Mouse (Mus musculus): Measurements from ENCODE around the gene Mthfr. TPM values are rescaled to one million over a fixed set of nuclear protein-coding genes. Genes with fewer than 3 reads are reported as not detected.

Mthfr gene
- total RNA-seq (2014; rRNA removed) (4.1 and 6.2 TPM in 2 replicates), polyA plus RNA-seq (2012; rRNA removed) (11.8 and 12.9 TPM in 2 replicates)

DNA sequence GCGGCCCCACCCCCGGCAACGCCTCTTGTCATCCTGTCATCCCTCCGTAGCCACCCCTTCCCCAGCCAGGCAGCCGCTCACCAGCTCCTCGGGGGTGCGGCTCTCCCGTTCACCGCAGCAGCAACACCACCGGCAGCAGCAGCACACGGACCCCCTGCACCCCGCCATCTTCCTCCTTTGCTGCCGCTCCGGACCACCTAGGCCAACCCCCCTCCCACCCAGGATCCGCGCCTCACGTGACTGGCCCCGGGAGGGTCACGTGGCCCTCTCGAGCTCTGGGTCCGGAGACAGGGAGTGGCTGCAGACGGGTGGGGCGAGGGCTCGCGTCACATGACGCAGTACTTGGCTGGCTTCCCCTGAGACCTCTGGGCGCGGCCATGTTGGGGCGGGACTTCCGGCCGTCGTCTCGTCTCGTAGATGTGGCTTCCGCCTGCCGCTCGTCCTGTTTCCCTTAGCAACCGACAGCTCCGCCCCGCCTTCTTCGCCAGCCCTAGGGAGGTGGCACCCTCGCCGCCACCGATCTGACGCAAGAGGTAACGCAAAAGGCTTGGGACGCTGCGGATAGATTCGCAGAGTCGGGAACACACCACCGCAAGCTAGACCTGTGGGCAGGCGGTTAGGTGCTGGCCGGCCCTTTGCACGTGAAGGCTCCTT lies at the start of gene Mthfr, which contains the start of gene Clcn6:
Gene Mthfr, plus strand, starts transcription at position 478 of the 654 bp plus-strand sequence.
Gene Clcn6, minus strand, starts transcription at position 222 of the 654 bp plus-strand sequence.
- Histone ChIP-seq H3K9ac (ENCODE audit: low read depth, low read length) (peak within 1 kb of the TSS; percentile 86), H3K27ac (replicated peaks; ENCODE audit: insufficient read depth, low read depth, low read length) (peak within 1 kb of the TSS; percentile 88), H3K27me3 (ENCODE audit: control insufficient read depth, insufficient read depth, low read length) (no peaks in the 10 kb centered on the region), H3K79me2 (ENCODE audit: control insufficient read depth, insufficient read depth, low read length) (no peaks in the 10 kb centered on the region; the same call in 1 of the 2 replicates), H3K36me3 (ENCODE audit: control insufficient read depth, insufficient read depth, low read length) (peaks cover 4% of the 10 kb centered on the region; the same call in 1 of the 2 replicates), H3K4me1 (ENCODE audit: control insufficient read depth, insufficient read depth, low read length) (peaks cover 19% of the 10 kb centered on the region), H3K4me3 (ENCODE audit: insufficient read depth, low read depth, low read length) (peak within 1 kb of the TSS; percentile 94)
- peak; percentile 94 for DNase-seq (ENCODE audit: extremely low read depth, low read depth, low spot score)
- WGBS, result under 1% methylated on average over 54 of the region's 54 CpGs
- TF ChIP-seq POLR2A (IDR thresholded peaks at IDR 0.05; ENCODE audit: extremely low read depth, insufficient read depth, low read length) (peak; percentile 71), CTCF (IDR thresholded peaks at IDR 0.05; ENCODE audit: low read depth, low read length) (no peak)

DNA sequence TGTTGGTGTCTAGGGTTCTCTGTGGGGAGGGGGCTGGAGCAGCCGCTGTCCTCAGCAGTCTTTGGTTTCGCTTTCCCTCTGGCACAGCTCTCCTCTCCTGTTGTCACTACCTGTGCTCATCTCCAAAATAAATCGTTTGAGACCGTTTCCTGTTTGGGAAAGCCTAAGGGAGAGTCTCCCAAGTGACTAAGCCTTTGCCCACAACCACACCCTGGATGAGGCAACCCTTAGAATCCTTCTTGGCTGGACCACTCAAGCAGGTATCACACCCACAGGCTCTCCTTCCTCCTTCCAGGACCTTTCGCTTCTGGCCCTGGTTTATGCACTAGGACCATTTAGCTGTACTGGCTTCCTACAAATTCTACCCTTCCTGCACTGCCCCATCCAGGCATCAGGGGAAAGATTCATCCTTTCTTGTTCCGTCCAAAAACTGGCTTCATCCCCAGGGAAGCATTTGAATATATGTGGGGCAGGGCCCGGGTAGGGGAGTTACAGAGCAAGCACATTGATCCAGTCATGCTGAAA lies 45.2 kb upstream of the Mthfr start:
- no peaks in the 10 kb centered on the region for H3K27me3 ChIP-seq (ENCODE audit: control insufficient read depth, insufficient read depth, low read length)
- 53% methylated on average over 7 of the region's 7 CpGs for WGBS

DNA sequence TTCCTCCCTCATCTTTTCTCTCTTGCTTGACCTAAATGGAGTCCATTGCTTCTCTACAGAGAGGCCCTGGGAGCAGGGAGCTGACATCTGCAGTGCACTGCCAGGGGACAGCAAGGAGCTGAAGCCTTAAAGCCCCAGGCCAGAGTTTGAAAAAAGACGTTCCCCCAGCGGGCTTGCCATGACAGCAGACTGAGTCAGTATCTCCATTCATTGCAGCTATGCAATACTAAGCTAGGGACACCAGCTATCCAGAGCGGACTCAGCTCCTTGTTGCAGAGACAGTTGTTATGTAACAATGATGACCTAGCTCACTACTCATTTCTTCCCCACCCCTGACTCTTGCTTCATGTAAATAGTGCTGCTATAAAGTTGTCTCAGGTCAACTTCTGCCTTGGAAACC lies 43.6 kb upstream of the Mthfr start:
- TF ChIP-seq CTCF (IDR thresholded peaks at IDR 0.05; ENCODE audit: low read depth, low read length), result no peak
- no peak overlapping the region for H3K4me3 ChIP-seq (ENCODE audit: insufficient read depth, low read depth, low read length)
- no peak overlapping the region for H3K27ac ChIP-seq (replicated peaks; ENCODE audit: insufficient read depth, low read depth, low read length)
- H3K4me1 ChIP-seq (ENCODE audit: control insufficient read depth, insufficient read depth, low read length), result no peaks in the 10 kb centered on the region
- H3K79me2 ChIP-seq (ENCODE audit: control insufficient read depth, insufficient read depth, low read length), result no peaks in the 10 kb centered on the region
- H3K27me3 ChIP-seq (ENCODE audit: control insufficient read depth, insufficient read depth, low read length), result no peaks in the 10 kb centered on the region
- H3K9ac ChIP-seq (ENCODE audit: low read depth, low read length), result no peak overlapping the region
- no peak for DNase-seq (ENCODE audit: extremely low read depth, low read depth, low spot score)
- H3K36me3 ChIP-seq (ENCODE audit: control insufficient read depth, insufficient read depth, low read length), result no peaks in the 10 kb centered on the region
- WGBS, result 81% methylated on average over 3 of the region's 3 CpGs

More for the DNA sequence above, 45.2 kb upstream of the Mthfr start:
- Histone ChIP-seq H3K4me1 (ENCODE audit: control insufficient read depth, insufficient read depth, low read length) (no peaks in the 10 kb centered on the region), H3K27ac (replicated peaks; ENCODE audit: insufficient read depth, low read depth, low read length) (no peak overlapping the region), H3K4me3 (ENCODE audit: insufficient read depth, low read depth, low read length) (no peak overlapping the region), H3K79me2 (ENCODE audit: control insufficient read depth, insufficient read depth, low read length) (no peaks in the 10 kb centered on the region), H3K9ac (ENCODE audit: low read depth, low read length) (no peak overlapping the region), H3K36me3 (ENCODE audit: control insufficient read depth, insufficient read depth, low read length) (no peaks in the 10 kb centered on the region)
- TF ChIP-seq CTCF (IDR thresholded peaks at IDR 0.05; ENCODE audit: low read depth, low read length) (no peak), POLR2A (IDR thresholded peaks at IDR 0.05; ENCODE audit: extremely low read depth, insufficient read depth, low read length) (no peak)
- DNase-seq (ENCODE audit: extremely low read depth, low read depth, low spot score), result no peak

DNA sequence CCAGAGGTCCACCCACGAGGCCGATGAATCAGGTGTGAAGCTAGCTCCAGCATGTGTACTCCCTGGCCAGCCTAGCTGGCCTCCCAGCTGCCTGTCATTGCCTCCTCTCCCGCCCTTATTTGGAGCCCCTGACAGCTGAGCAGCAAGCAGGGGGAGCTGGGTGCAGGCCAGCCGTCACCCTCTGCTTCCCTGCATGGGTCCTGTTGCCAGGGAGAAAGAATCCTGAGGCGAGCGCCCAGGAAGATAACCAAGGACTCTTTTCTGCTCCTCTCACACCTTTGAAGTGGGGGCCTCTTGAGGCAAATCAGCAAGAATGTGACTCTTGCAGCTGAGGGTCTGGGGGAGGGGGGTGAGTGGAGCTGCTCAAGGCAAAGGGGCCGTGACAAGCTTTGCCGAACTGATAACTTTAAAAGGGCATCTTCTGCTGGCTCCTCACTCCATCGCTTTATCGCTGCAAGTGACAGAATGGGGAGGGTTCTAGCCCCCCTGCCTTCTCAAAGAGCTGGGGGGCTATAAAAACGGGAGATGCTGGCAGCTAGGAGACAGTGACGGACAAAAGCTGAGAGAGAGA lies 38.6 kb upstream of the Mthfr start, which contains the start of gene Nppa:
Gene Nppa, plus strand, starts transcription at position 521 of the 571 bp plus-strand sequence.
- Histone ChIP-seq H3K4me1 (ENCODE audit: control insufficient read depth, insufficient read depth, low read length) (no peaks in the 10 kb centered on the region), H3K79me2 (ENCODE audit: control insufficient read depth, insufficient read depth, low read length) (no peaks in the 10 kb centered on the region), H3K4me3 (ENCODE audit: insufficient read depth, low read depth, low read length) (no peak within 1 kb of the TSS), H3K27ac (replicated peaks; ENCODE audit: insufficient read depth, low read depth, low read length) (no peak within 1 kb of the TSS), H3K36me3 (ENCODE audit: control insufficient read depth, insufficient read depth, low read length) (no peaks in the 10 kb centered on the region), H3K9ac (ENCODE audit: low read depth, low read length) (no peak within 1 kb of the TSS), H3K27me3 (ENCODE audit: control insufficient read depth, insufficient read depth, low read length) (no peaks in the 10 kb centered on the region)
- TF ChIP-seq POLR2A (IDR thresholded peaks at IDR 0.05; ENCODE audit: extremely low read depth, insufficient read depth, low read length) (no peak), CTCF (IDR thresholded peaks at IDR 0.05; ENCODE audit: low read depth, low read length) (no peak)
- no peak for DNase-seq (ENCODE audit: extremely low read depth, low read depth, low spot score)
- WGBS, result 44% methylated on average over 12 of the region's 12 CpGs

DNA sequence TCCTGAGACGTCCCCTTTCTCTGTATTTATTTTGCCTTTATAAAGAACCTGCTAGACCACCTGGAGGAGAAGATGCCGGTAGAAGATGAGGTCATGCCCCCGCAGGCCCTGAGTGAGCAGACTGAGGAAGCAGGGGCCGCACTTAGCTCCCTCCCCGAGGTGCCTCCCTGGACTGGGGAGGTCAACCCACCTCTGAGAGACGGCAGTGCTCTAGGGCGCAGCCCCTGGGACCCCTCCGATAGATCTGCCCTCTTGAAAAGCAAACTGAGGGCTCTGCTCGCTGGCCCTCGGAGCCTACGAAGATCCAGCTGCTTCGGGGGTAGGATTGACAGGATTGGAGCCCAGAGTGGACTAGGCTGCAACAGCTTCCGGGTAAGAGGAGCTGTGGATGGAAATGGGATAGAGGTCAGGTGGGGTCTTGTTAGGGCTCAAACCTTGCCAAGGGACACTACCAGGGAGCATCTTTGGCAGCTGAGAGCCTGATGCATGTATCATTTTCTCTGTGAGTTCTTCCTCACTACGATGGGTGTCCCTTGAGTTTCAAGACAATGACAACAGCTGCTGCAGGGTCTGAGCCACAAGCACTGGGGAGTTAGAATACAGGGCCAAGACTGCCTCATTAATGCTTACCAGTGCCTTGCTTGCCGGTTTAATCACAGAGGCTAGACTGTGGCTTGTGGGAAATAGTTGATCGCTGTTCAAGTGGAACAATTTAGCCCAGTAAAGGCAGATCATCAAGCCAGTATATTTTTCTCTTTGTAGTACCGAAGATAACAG lies 37.7 kb upstream of the Mthfr start:
- TF ChIP-seq CTCF (IDR thresholded peaks at IDR 0.05; ENCODE audit: low read depth, low read length) (no peak), POLR2A (IDR thresholded peaks at IDR 0.05; ENCODE audit: extremely low read depth, insufficient read depth, low read length) (no peak)
- no peak for DNase-seq (ENCODE audit: extremely low read depth, low read depth, low spot score)
- no peak overlapping the region for H3K27ac ChIP-seq (replicated peaks; ENCODE audit: insufficient read depth, low read depth, low read length)

More for the DNA sequence above, 37.7 kb upstream of the Mthfr start:
- WGBS, result 84% methylated on average over 17 of the region's 17 CpGs
- H3K27me3 ChIP-seq (ENCODE audit: control insufficient read depth, insufficient read depth, low read length), result no peaks in the 10 kb centered on the region
- H3K4me3 ChIP-seq (ENCODE audit: insufficient read depth, low read depth, low read length), result no peak overlapping the region
- H3K79me2 ChIP-seq (ENCODE audit: control insufficient read depth, insufficient read depth, low read length), result no peaks in the 10 kb centered on the region
- H3K36me3 ChIP-seq (ENCODE audit: control insufficient read depth, insufficient read depth, low read length), result peaks cover 2% of the 10 kb centered on the region; the same call in 1 of the 2 replicates
- no peaks in the 10 kb centered on the region for H3K4me1 ChIP-seq (ENCODE audit: control insufficient read depth, insufficient read depth, low read length)
- no peak overlapping the region for H3K9ac ChIP-seq (ENCODE audit: low read depth, low read length)
